Mouse (Mus musculus): Measurements from ENCODE around the gene Adam22. TPM values are rescaled to one million over a fixed set of nuclear protein-coding genes. Genes with fewer than 3 reads are reported as not detected.

Adam22 gene
- polyA plus RNA-seq, 1 experiment: 98.1 TPM

- DNase-seq: peak; percentile 52 to 73
- H3K27me3 ChIP-seq (ENCODE audit: control insufficient read depth, insufficient read depth, low read length): no peaks in the 10 kb centered on the region
- H3K4me3 ChIP-seq (replicated peaks; ENCODE audit: insufficient read depth, low read depth, low read length): no peak overlapping the region
- no peaks in the 10 kb centered on the region; the same call in 1 of the 2 replicates for H3K4me1 ChIP-seq (ENCODE audit: control insufficient read depth, insufficient read depth, low read length)
- H3K27ac ChIP-seq (ENCODE audit: insufficient read depth, low read length): no peak overlapping the region
- TF ChIP-seq POLR2A (IDR thresholded peaks at IDR 0.05; ENCODE audit: borderline replicate concordance, insufficient read depth, low read length) (no peak), CTCF (IDR thresholded peaks at IDR 0.05; ENCODE audit: borderline replicate concordance, insufficient read depth, low read depth, low read length) (no peak)
- WGBS: 44% methylated on average over 9 of the region's 9 CpGs
Observed at GRCm38 (mm10) chr5:8073901-8074561, 293.9 kb downstream of the Adam22 start.

GRCm38 (mm10) chr5:8073406-8073805 is 294.6 kb downstream of the Adam22 start:
- no peak for DNase-seq
- Histone ChIP-seq H3K27ac (ENCODE audit: insufficient read depth, low read length) (no peak overlapping the region), H3K27me3 (ENCODE audit: control insufficient read depth, insufficient read depth, low read length) (no peaks in the 10 kb centered on the region), H3K4me1 (ENCODE audit: control insufficient read depth, insufficient read depth, low read length) (no peaks in the 10 kb centered on the region; the same call in 1 of the 2 replicates), H3K4me3 (replicated peaks; ENCODE audit: insufficient read depth, low read depth, low read length) (no peak overlapping the region)
- whole genome bisulfite sequencing: 95% methylated on average over 9 of the region's 9 CpGs
- TF ChIP-seq POLR2A (IDR thresholded peaks at IDR 0.05; ENCODE audit: borderline replicate concordance, insufficient read depth, low read length): no peak
- TF ChIP-seq CTCF (IDR thresholded peaks at IDR 0.05; ENCODE audit: borderline replicate concordance, insufficient read depth, low read depth, low read length): no peak

DNA sequence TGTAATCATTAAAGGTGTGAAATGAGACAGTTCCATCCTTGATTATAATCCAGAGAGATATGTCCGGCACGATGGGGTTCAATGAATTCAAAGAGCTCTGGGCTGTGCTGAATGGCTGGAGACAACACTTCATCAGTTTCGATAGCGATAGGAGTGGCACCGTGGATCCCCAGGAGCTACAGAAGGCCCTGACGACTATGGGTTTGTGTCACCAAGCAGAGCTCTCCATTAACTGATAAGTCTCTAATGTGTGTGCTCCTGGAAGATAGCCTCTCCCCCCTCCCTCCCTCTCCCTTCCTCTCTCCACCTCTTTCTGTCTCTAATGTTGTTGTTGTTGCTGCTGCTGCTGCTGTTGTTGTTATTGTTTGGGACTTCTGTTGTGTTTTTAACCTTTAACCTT is 304.8 kb downstream of the Adam22 start:
- DNase-seq: no peak

DNA sequence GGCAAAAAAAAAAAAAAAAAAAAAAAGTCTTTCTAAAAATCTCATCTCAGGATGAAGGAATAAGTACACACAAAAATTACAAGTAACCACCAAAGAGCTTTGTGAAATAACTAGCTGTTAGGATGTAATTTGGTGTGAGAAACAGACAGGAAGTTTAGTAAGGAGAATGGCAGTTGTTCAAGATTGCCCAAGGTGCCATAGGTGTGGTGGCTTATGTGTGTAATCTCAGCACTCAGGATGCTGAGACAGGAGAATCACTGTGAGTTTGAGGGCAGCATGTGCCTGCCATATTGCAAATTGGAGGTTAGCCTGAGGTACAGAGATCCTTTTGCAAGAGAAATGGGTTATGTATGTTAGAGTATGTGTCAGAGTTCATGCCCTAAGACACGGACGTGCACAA is 305.5 kb downstream of the Adam22 start:
- no peaks in the 10 kb centered on the region for H3K27me3 ChIP-seq (ENCODE audit: control insufficient read depth, insufficient read depth, low read length)
- TF ChIP-seq CTCF (IDR thresholded peaks at IDR 0.05; ENCODE audit: borderline replicate concordance, insufficient read depth, low read depth, low read length) (no peak), POLR2A (IDR thresholded peaks at IDR 0.05; ENCODE audit: borderline replicate concordance, insufficient read depth, low read length) (no peak)
- 98% methylated on average over 2 of the region's 2 CpGs for WGBS
- H3K4me1 ChIP-seq (ENCODE audit: control insufficient read depth, insufficient read depth, low read length): peaks cover 3% of the 10 kb centered on the region
- H3K4me3 ChIP-seq (replicated peaks; ENCODE audit: insufficient read depth, low read depth, low read length): no peak overlapping the region
- H3K27ac ChIP-seq (ENCODE audit: insufficient read depth, low read length): no peak overlapping the region
- DNase-seq: no peak

More for the DNA sequence above, 304.8 kb downstream of the Adam22 start:
- Histone ChIP-seq H3K27ac (ENCODE audit: insufficient read depth, low read length) (no peak overlapping the region), H3K4me1 (ENCODE audit: control insufficient read depth, insufficient read depth, low read length) (no peaks in the 10 kb centered on the region; the same call in none of the 2 replicates), H3K27me3 (ENCODE audit: control insufficient read depth, insufficient read depth, low read length) (no peaks in the 10 kb centered on the region), H3K4me3 (replicated peaks; ENCODE audit: insufficient read depth, low read depth, low read length) (no peak overlapping the region)
- 47% methylated on average over 6 of the region's 6 CpGs for WGBS
- TF ChIP-seq POLR2A (IDR thresholded peaks at IDR 0.05; ENCODE audit: borderline replicate concordance, insufficient read depth, low read length) (no peak), CTCF (IDR thresholded peaks at IDR 0.05; ENCODE audit: borderline replicate concordance, insufficient read depth, low read depth, low read length) (no peak)

DNA sequence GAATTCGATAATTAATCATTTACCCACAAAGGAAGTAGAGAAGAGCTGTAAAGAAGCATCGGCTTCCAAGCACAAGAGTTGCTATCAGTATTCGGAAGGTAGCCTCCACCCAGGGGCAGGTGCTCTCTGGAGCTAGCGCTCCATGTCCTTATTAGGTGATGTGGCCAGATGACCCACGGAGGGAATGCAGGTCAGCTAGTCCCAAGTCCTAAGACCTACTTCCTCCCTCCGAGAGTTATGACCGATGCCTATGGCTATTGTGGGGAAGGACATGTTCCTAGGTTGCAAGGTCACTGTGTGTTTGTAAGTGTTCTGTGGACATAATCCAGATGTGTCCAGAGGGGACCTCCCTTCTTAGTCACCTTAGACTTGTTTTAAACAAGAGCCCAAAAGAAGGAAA is 309.9 kb downstream of the Adam22 start:
- peaks cover 3% of the 10 kb centered on the region for H3K4me1 ChIP-seq (ENCODE audit: control insufficient read depth, insufficient read depth, low read length)
- WGBS: 53% methylated on average over 7 of the region's 7 CpGs
- no peak overlapping the region for H3K27ac ChIP-seq (ENCODE audit: insufficient read depth, low read length)
- TF ChIP-seq POLR2A (IDR thresholded peaks at IDR 0.05; ENCODE audit: borderline replicate concordance, insufficient read depth, low read length) (no peak), CTCF (IDR thresholded peaks at IDR 0.05; ENCODE audit: borderline replicate concordance, insufficient read depth, low read depth, low read length) (no peak)
- no peak for DNase-seq
- peak overlapping the region; percentile 92 for H3K4me3 ChIP-seq (replicated peaks; ENCODE audit: insufficient read depth, low read depth, low read length)
- no peaks in the 10 kb centered on the region for H3K27me3 ChIP-seq (ENCODE audit: control insufficient read depth, insufficient read depth, low read length)

DNA sequence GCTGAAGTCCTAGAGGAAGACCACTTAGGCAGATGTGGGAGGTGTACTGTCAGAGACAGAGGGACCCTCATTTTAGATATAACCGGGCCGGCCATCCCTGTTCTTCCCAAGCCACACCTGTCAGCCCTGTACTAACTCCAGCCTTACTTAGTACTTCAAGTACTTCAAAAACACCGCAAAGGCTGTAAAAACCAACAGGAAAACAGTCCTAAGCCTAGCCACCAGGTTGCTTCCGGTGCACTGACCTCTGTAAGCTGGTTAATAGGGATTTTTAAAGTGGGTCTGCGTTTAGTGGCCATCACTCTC is 311.0 kb downstream of the Adam22 start:
- peak overlapping the region; percentile 92 for H3K4me3 ChIP-seq (replicated peaks; ENCODE audit: insufficient read depth, low read depth, low read length)
- DNase-seq: peak in 1 of 2 experiments; percentile 53
- H3K4me1 ChIP-seq (ENCODE audit: control insufficient read depth, insufficient read depth, low read length): peaks cover 3% of the 10 kb centered on the region
- peak overlapping the region; percentile 99 for H3K27ac ChIP-seq (ENCODE audit: insufficient read depth, low read length)
- WGBS: 18% methylated on average over 5 of the region's 5 CpGs
- no peak for TF ChIP-seq POLR2A (IDR thresholded peaks at IDR 0.05; ENCODE audit: borderline replicate concordance, insufficient read depth, low read length)
- no peak for TF ChIP-seq CTCF (IDR thresholded peaks at IDR 0.05; ENCODE audit: borderline replicate concordance, insufficient read depth, low read depth, low read length)
- no peaks in the 10 kb centered on the region for H3K27me3 ChIP-seq (ENCODE audit: control insufficient read depth, insufficient read depth, low read length)

GRCm38 (mm10) chr5:8056141-8057017 is 311.6 kb downstream of the Adam22 start:
- H3K27me3 ChIP-seq (ENCODE audit: control insufficient read depth, insufficient read depth, low read length): no peaks in the 10 kb centered on the region
- WGBS: under 1% methylated on average over 60 of the region's 60 CpGs
- TF ChIP-seq POLR2A (IDR thresholded peaks at IDR 0.05; ENCODE audit: borderline replicate concordance, insufficient read depth, low read length) (peak; percentile 73), CTCF (IDR thresholded peaks at IDR 0.05; ENCODE audit: borderline replicate concordance, insufficient read depth, low read depth, low read length) (no peak)
- peak overlapping the region; percentile 99 for H3K27ac ChIP-seq (ENCODE audit: insufficient read depth, low read length)
- H3K4me1 ChIP-seq (ENCODE audit: control insufficient read depth, insufficient read depth, low read length): peaks cover 3% of the 10 kb centered on the region
- H3K4me3 ChIP-seq (replicated peaks; ENCODE audit: insufficient read depth, low read depth, low read length): peak overlapping the region; percentile 92
- peak; percentile 84 to 88 for DNase-seq

Measured in cerebellum, adult 2 months (tissue).